Mouse (Mus musculus) midbrain, embryonic 12.5 days (tissue): Measurements from ENCODE around the gene B4galt1. TPM values are rescaled to one million over a fixed set of nuclear protein-coding genes. Genes with fewer than 3 reads are reported as not detected.

ENCODE experiments used
- ATAC-seq: fragments of 200-750 bp; cut with Nextera tagmentation; 2 replicates; pipeline ENCODE4 v1.8.0; 2017; ENCODE audit warnings: low read depth, moderate TSS enrichment, moderate library complexity; ENCODE audit not compliant: low FRiP score
- H3K27ac ChIP-seq: fragments of 300-500 bp; sonication (generic); replicated peaks from 2 replicates; pipeline ENCODE4 v1.5.1; 2016; ENCODE audit warnings: mild to moderate bottlenecking
- H3K27me3 ChIP-seq: fragments of 300-500 bp; sonication (generic); 2 replicates; pipeline ENCODE4 v1.6.1; 2016; ENCODE audit warnings: mild to moderate bottlenecking
- H3K36me3 ChIP-seq: fragments of 300-500 bp; sonication (generic); 2 replicates; pipeline ENCODE4 v1.6.1; 2016
- H3K4me1 ChIP-seq: fragments of 300-500 bp; sonication (generic); 2 replicates; pipeline ENCODE4 v1.6.1; 2016
- H3K4me2 ChIP-seq: fragments of 300-500 bp; sonication (generic); replicated peaks from 2 replicates; pipeline ENCODE4 v1.6.1; 2016; ENCODE audit warnings: mild to moderate bottlenecking, moderate library complexity
- H3K4me3 ChIP-seq: fragments of 300-500 bp; sonication (generic); 2 replicates; pipeline ENCODE4 v1.5.1; 2016; ENCODE audit warnings: mild to moderate bottlenecking
- H3K9ac ChIP-seq: fragments of 300-500 bp; sonication (generic); replicated peaks from 2 replicates; pipeline ENCODE4 v1.6.1; 2016; ENCODE audit warnings: mild to moderate bottlenecking, moderate library complexity
- H3K9me3 ChIP-seq: fragments of 300-500 bp; sonication (generic); 2 replicates; pipeline ENCODE4 v1.6.1; 2016; ENCODE audit warnings: mild to moderate bottlenecking
- WGBS: fragments of 180-500 bp; shearing (Covaris S2); methylation state at CpG from one replicate; pipeline ENCODE4 v1.1.7; 2016; 5-methylcytosine and 5-hydroxymethylcytosine counted together
- polyA plus RNA-seq: library from polyadenylated mRNA; unstranded; fragments of >200 nt; fragmentation: Nextera tagmentation; extraction: Ambion mirVana; gene quantifications from 2 replicates; pipeline ENCODE4 v1.2.1, GENCODE M21; 2016

B4galt1 gene
- polyA plus RNA-seq, 1 experiment from 2014 or later, result 15.2 TPM

DNA sequence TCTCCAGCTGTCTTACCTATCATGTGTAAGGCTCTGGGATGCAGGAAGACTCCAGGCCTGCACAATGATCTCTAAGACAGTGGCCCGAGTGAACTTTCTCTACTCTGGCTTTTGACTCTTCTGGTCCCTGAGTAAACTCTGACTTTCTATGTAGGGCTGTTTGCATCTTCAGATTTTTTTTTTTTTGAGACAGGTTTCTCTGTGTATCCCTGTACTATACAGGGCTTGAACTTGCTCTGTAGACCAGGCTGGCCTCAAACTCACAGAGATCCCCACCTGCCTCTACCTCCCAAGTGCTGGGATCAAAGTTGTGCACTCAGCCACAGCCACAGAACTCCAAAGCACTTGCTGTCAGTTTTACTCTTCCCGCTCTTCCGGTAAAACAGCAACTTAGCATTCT, 16.8 kb downstream of the B4galt1 start:
- no peak for ATAC-seq
- 94% methylated on average over 3 of the region's 3 CpGs for WGBS
- Histone ChIP-seq H3K9me3 (no peaks in the 10 kb centered on the region), H3K4me1 (peaks cover 9% of the 10 kb centered on the region; the same call in 1 of the 2 replicates), H3K4me3 (no peak overlapping the region), H3K9ac (no peak overlapping the region), H3K27me3 (no peaks in the 10 kb centered on the region), H3K4me2 (no peak overlapping the region), H3K36me3 (no peaks in the 10 kb centered on the region), H3K27ac (no peak overlapping the region)

DNA sequence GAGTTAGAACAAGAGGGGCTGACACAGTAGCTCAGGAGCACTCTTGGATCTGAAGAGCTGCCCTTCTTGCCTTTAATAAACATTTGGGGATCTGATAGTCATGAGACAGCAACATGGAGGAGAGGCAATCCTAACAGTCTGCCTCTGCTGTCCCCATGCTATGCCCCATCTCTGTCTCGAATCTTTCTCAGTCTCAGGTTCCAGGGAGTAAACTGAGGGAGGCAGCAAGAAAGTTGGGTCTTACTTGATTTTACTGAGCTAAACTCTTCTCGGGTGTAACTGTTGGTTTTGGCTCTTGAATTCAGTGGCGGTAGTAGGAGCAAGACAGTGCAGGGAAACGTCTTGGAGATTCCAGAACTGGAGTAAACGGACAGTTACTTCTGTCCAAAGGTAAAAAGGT, 18.9 kb downstream of the B4galt1 start:
- Histone ChIP-seq H3K27ac (no peak overlapping the region), H3K4me1 (peaks cover 9% of the 10 kb centered on the region; the same call in 1 of the 2 replicates), H3K4me3 (no peak overlapping the region), H3K9me3 (no peaks in the 10 kb centered on the region), H3K9ac (no peak overlapping the region), H3K27me3 (no peaks in the 10 kb centered on the region), H3K4me2 (no peak overlapping the region), H3K36me3 (no peaks in the 10 kb centered on the region)
- WGBS, result 89% methylated on average over 5 of the region's 5 CpGs
- no peak for ATAC-seq

DNA sequence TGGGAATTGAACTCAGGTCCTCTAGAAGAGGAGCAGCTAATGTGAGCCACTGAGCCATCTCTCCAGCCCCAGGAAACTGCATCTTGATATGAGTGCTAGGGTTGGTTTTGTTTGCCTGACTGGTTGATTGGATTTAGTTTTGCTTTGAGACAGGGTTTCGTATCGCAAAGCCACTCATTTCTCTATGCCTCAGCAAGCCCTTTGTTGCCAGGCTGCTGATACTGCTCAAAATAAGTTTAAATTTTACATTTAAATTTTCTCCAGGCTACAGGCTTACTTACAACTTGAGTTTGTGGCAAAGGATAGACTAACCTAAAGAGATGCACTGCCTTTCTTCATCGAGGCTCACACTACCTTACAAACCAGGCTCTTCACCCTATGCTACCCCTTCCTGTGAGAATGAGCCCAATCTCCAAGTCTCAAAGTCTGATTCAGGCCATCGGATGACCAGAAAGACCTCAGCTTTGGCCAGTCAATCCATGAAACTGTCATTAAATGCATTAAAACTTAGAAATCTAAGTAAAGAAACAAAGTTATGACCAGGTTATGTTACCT, 19.5 kb downstream of the B4galt1 start:
- Histone ChIP-seq H3K9me3 (no peaks in the 10 kb centered on the region), H3K4me3 (no peak overlapping the region), H3K36me3 (no peaks in the 10 kb centered on the region), H3K27ac (no peak overlapping the region), H3K9ac (no peak overlapping the region), H3K27me3 (no peaks in the 10 kb centered on the region), H3K4me1 (peaks cover 9% of the 10 kb centered on the region; the same call in 1 of the 2 replicates), H3K4me2 (no peak overlapping the region)
- ATAC-seq, result no peak
- WGBS, result 83% methylated on average over 4 of the region's 4 CpGs

DNA sequence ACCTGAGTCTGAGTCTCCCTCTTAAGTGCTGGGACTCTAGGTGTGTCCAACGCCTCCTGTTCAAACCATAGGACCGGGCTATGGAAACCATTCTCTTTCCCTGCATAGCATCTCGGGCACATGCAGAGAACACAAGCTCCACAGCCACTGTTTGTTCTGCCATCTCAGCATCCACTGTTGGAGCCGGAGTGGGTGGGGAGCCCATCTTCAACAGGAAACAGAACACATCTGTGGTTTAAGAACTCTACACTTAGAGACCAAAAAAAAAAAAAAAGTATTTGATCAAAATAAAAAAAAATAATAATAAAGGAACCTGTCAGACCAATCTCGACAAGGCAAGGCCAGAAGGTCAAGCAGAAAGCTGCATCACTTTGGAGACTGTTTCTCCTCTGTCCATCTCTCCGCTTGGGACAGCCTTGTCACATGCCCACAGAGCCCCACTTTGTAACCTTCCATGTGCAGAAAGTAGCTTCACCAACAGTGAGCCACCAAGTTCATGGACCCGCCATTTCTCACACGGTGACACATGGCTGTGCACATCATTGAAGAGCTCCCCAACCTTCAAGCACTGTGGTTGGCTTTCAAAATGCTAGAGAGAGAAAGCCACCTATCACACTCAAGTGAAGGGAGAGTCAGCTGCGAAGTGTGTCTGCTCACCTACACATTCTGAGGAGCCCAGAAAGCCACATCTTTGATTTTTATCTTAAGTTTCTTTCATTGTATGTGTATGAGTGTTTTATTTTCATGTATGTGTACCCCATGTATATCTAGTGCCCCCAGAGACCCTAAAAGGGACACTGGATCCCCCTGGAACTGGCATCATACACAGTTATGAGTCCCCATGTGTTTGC, 20.2 kb downstream of the B4galt1 start:
- Histone ChIP-seq H3K4me1 (peaks cover 9% of the 10 kb centered on the region; the same call in 1 of the 2 replicates), H3K9ac (no peak overlapping the region), H3K4me3 (no peak overlapping the region), H3K36me3 (no peaks in the 10 kb centered on the region), H3K4me2 (no peak overlapping the region), H3K27me3 (no peaks in the 10 kb centered on the region), H3K9me3 (no peaks in the 10 kb centered on the region), H3K27ac (no peak overlapping the region)
- ATAC-seq, result no peak
- WGBS, result 94% methylated on average over 9 of the region's 9 CpGs

DNA sequence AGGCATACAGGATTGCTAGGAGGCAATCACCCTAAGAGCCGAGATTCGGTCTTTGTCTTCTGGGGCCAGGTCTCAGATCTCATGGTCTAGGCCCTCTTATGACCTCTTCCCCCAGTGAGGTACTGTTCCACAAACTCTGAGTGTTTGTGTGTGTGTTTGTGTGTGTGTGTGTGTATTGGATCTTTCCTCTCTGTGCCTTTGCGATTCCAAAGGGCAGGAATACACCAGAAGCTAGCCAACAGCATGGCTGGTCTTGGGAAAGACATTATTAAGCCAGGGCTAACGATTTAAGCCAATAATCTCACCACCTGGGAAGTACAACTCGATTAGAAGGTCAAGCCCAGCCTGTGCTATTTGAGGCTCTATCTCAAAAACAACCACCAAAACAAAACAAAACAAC, 23.3 kb downstream of the B4galt1 start:
- H3K4me3 ChIP-seq, result no peak overlapping the region
- H3K4me2 ChIP-seq, result no peak overlapping the region
- H3K4me1 ChIP-seq, result no peaks in the 10 kb centered on the region
- H3K36me3 ChIP-seq, result no peaks in the 10 kb centered on the region
- no peaks in the 10 kb centered on the region for H3K9me3 ChIP-seq
- WGBS, result 78% methylated on average over 5 of the region's 5 CpGs
- H3K27me3 ChIP-seq, result no peaks in the 10 kb centered on the region
- ATAC-seq, result no peak
- no peak overlapping the region for H3K9ac ChIP-seq
- no peak overlapping the region for H3K27ac ChIP-seq

DNA sequence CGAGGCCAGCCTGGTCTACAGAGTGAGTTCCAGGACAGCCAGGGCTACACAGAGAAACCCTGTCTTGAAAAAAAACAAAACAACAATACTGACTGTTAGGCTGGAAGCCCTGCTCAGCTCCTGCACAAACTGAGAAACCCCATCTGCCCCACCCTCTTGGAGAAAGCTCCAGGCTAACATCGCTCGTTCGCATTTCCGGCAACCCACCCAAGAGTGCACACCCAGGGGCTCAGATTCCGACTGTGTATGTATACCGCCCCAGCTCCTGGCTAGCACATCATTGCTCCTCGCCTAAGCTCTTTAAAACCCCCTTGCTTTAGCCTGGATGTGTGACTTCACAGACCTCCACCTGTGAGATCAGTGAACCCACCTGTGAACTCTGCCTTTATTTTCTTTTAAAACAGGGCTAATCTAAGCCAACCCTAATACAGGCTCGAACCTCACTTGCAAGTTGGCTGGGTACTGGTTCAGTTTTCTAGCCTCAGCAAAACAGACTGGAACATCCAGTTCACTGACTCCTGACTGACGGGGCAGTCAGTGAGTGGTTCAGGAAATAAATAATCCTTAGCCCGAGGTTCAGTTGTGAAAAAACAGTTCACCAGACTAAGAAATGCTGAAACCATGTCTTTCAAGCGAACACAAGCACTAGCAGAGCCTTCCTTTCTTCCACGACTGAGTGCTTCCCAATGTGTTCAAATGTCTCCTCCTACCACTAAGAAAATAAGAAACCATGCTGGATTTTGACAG, 24.0 kb downstream of the B4galt1 start:
- Histone ChIP-seq H3K4me2 (no peak overlapping the region), H3K9ac (no peak overlapping the region), H3K27me3 (no peaks in the 10 kb centered on the region), H3K4me1 (no peaks in the 10 kb centered on the region), H3K27ac (no peak overlapping the region), H3K9me3 (no peaks in the 10 kb centered on the region), H3K36me3 (no peaks in the 10 kb centered on the region), H3K4me3 (no peak overlapping the region)
- no peak for ATAC-seq
- 83% methylated on average over 13 of the region's 13 CpGs for WGBS

DNA sequence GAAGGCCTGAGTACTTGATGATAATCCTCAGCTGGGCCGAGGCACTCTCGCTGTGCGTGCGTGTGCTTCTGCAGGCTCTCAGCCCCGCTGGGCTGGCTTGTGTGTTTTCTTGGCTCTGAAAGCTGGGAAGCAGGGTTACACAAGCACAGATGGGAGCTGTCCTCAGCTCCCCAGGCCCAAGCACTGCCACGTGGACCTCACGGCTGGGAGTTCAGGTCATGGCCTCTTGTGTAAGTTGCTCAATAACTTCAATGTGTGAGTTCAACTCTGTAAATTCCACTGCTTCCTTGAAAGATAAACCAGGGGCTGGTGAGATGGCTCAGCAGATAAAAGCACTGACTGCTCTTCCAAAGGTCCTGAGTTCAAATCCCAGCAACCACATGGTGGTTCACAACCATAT, 24.9 kb downstream of the B4galt1 start:
- Histone ChIP-seq H3K27me3 (no peaks in the 10 kb centered on the region), H3K4me1 (no peaks in the 10 kb centered on the region), H3K4me2 (no peak overlapping the region), H3K4me3 (no peak overlapping the region), H3K9ac (no peak overlapping the region), H3K9me3 (no peaks in the 10 kb centered on the region), H3K36me3 (no peaks in the 10 kb centered on the region), H3K27ac (no peak overlapping the region)
- 83% methylated on average over 7 of the region's 7 CpGs for WGBS
- ATAC-seq, result no peak

DNA sequence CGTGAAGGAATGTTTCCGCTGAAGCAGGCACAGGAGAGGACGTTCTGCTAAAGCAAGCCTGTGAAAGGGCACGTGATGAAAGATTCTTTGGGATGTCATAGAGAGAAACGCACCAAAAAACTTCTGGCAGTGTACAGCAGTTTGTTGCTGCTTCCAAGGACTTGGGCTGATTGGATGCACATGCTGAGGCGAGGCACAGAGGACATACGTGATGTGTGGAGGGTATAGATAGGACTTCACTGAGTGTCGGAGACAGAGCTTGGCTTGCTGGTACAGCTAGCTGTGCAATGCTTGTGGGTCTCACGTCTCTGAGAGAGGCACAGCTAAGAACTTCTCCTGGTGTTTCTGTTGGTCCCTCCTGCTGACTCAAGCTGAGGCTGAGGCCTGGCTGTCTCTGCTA, 25.9 kb downstream of the B4galt1 start:
- no peak overlapping the region for H3K27ac ChIP-seq
- no peaks in the 10 kb centered on the region for H3K9me3 ChIP-seq
- H3K4me3 ChIP-seq, result no peak overlapping the region
- 94% methylated on average over 9 of the region's 9 CpGs for WGBS
- no peaks in the 10 kb centered on the region for H3K36me3 ChIP-seq
- ATAC-seq, result no peak
- no peak overlapping the region for H3K9ac ChIP-seq
- H3K4me1 ChIP-seq, result no peaks in the 10 kb centered on the region
- H3K27me3 ChIP-seq, result no peaks in the 10 kb centered on the region
- H3K4me2 ChIP-seq, result no peak overlapping the region

DNA sequence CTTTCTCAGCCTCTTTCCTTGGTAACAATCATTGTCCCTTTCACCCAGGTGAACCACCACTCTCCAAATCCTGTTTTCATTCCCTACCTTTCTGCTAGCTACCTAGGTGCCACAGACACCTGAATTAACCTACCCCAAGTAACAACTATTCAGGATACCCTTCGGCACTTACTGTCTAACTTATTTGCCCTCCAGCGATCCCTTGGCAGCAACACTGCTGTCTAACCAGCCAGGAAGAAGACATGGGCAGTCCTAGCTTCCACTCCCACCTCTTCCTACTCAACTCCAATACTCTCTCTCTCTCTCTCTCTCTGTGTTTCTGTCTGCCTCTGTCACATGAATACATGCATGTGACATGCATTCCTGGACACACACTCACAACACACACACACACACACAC, 27.0 kb downstream of the B4galt1 start:
- 98% methylated on average over 2 of the region's 2 CpGs for WGBS
- H3K36me3 ChIP-seq, result peaks cover 6% of the 10 kb centered on the region; the same call in 1 of the 2 replicates
- no peaks in the 10 kb centered on the region for H3K4me1 ChIP-seq
- no peak overlapping the region for H3K4me2 ChIP-seq
- no peak overlapping the region for H3K9ac ChIP-seq
- no peak overlapping the region for H3K27ac ChIP-seq
- no peaks in the 10 kb centered on the region for H3K9me3 ChIP-seq
- H3K27me3 ChIP-seq, result no peaks in the 10 kb centered on the region
- no peak for ATAC-seq
- H3K4me3 ChIP-seq, result no peak overlapping the region

DNA sequence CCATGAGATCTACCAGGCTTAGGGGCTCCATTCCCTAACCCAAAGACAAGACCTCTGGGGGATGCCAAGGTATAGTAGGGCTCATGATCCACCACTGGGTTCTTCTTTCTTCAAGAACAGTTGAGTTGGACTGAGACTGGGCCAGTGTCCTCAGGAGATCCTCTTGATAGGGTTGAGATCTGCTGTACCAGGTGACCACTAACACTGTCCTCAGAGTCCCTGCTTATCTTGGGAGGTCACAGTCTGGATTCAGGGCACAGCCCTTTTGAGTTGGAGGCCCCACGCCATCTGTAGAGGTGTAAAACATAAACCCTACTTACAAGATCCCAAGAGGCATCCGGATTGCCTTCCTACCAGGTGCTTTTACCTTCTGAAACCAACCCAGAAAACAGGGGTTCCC, 27.8 kb downstream of the B4galt1 start:
- Histone ChIP-seq H3K4me3 (no peak overlapping the region), H3K9ac (no peak overlapping the region), H3K27me3 (no peaks in the 10 kb centered on the region), H3K4me1 (no peaks in the 10 kb centered on the region), H3K4me2 (no peak overlapping the region), H3K27ac (no peak overlapping the region), H3K9me3 (no peaks in the 10 kb centered on the region), H3K36me3 (peaks cover 6% of the 10 kb centered on the region; the same call in 1 of the 2 replicates)
- 98% methylated on average over 2 of the region's 2 CpGs for WGBS
- no peak for ATAC-seq

DNA sequence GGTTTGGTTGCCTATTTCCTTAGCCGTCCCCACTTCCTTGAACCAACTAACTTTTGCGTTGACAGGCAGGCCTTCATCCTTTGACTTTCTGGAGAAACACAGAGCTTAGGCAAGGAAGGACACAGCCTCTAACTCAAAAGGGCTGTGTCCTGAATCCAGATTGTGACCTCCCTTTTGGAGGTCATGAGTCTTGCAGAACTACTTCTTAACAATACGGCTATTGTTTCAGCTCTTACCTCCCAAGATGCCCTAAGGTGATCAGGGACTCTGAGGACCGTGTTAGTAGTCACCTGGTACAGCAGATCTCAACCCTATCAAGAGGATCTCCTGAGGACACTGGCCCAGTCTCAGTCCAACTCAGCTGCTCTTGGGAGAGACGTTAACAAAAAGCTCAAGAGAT, 28.7 kb downstream of the B4galt1 start:
- H3K4me2 ChIP-seq, result no peak overlapping the region
- H3K9me3 ChIP-seq, result no peaks in the 10 kb centered on the region
- no peak overlapping the region for H3K4me3 ChIP-seq
- no peak overlapping the region for H3K27ac ChIP-seq
- WGBS, result 83% methylated on average over 5 of the region's 5 CpGs
- H3K4me1 ChIP-seq, result no peaks in the 10 kb centered on the region
- no peak for ATAC-seq
- no peak overlapping the region for H3K9ac ChIP-seq
- H3K36me3 ChIP-seq, result peaks cover 6% of the 10 kb centered on the region; the same call in 1 of the 2 replicates
- no peaks in the 10 kb centered on the region for H3K27me3 ChIP-seq

DNA sequence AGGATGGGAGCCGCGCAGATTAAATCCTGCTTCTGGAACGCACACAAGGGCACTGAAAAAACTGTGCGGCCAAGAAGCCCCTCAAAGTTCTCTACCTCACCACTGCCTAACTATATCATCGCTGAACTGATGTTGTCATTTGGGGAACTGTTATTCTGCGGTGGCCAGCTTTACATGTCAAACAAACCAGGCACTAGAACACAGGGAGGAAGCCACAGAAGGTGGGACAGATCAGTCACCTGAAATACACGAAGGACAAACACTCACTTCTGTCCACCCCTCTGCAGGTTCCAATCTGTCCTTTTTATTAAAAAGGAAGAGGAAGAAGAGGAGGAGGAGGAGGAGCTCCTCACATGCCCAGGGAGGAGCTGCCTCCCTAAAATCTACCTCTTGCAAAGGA, 29.3 kb downstream of the B4galt1 start:
- H3K4me3 ChIP-seq, result no peak overlapping the region
- no peaks in the 10 kb centered on the region for H3K4me1 ChIP-seq
- 93% methylated on average over 7 of the region's 7 CpGs for WGBS
- no peak overlapping the region for H3K27ac ChIP-seq
- no peak for ATAC-seq
- H3K9ac ChIP-seq, result no peak overlapping the region
- peaks cover 6% of the 10 kb centered on the region; the same call in 1 of the 2 replicates for H3K36me3 ChIP-seq
- no peaks in the 10 kb centered on the region for H3K9me3 ChIP-seq
- H3K27me3 ChIP-seq, result no peaks in the 10 kb centered on the region
- no peak overlapping the region for H3K4me2 ChIP-seq
